Mouse (Mus musculus) heart, postnatal 0 days (tissue): ENCODE results near the gene Psmb1. TPM values are rescaled to one million over a fixed set of nuclear protein-coding genes. Genes with fewer than 3 reads are reported as not detected.
"Not testable (repeated sequence)": the region's sequence is repeated elsewhere in the genome, so short reads cannot be mapped to it uniquely, and the experiment has no call there.

Experiments
- ATAC-seq: fragments of 200-750 bp; cut with Nextera tagmentation; 2 replicates; pipeline ENCODE4 v1.8.0; 2017; ENCODE audit warnings: low read depth, moderate number of reproducible peaks, moderate library complexity; ENCODE audit not compliant: insufficient read depth
- DNase-seq: peaks from one replicate; pipeline ENCODE4 v3.0.0-alpha.2; 2016; ENCODE audit warnings: low spot score
- H3K27ac ChIP-seq: fragments of 300-500 bp; sonication (generic); 2 replicates; pipeline ENCODE4 v1.5.1; 2014; ENCODE audit warnings: low read depth, mild to moderate bottlenecking
- H3K27me3 ChIP-seq: fragments of 300-500 bp; sonication (generic); 2 replicates; pipeline ENCODE4 v1.6.1; 2014; ENCODE audit warnings: low read length, mixed read lengths; ENCODE audit not compliant: control insufficient read depth, insufficient read depth
- H3K36me3 ChIP-seq: fragments of 300-500 bp; sonication (generic); replicated peaks from 2 replicates; pipeline ENCODE4 v1.6.1; 2014; ENCODE audit warnings: low read length, mixed read lengths; ENCODE audit not compliant: control insufficient read depth, insufficient read depth
- H3K4me1 ChIP-seq: fragments of 300-500 bp; sonication (generic); 2 replicates; pipeline ENCODE4 v1.6.1; 2014; ENCODE audit warnings: antibody characterized with exemption; ENCODE audit not compliant: control insufficient read depth, insufficient read depth
- H3K4me2 ChIP-seq: fragments of 300-500 bp; sonication (generic); 2 replicates; pipeline ENCODE4 v1.6.1; 2014; ENCODE audit warnings: low read depth, mild to moderate bottlenecking, low read length, moderate library complexity
- H3K4me3 ChIP-seq: fragments of 300-500 bp; sonication (generic); 2 replicates; pipeline ENCODE4 v1.5.1; 2014; ENCODE audit warnings: low read depth, low read length
- H3K9ac ChIP-seq: fragments of 300-500 bp; sonication (generic); replicated peaks from 2 replicates; pipeline ENCODE4 v1.6.1; 2014; ENCODE audit warnings: low read depth, low read length, mixed read lengths
- H3K9me3 ChIP-seq: fragments of 300-500 bp; sonication (generic); replicated peaks from 2 replicates; pipeline ENCODE4 v1.6.1; 2016; ENCODE audit warnings: low read length; ENCODE audit not compliant: control insufficient read depth
- CTCF ChIP-seq: IDR thresholded peaks from 2 replicates; pipeline ENCODE4 v1.5.1; 2016; ENCODE audit warnings: antibody characterized with exemption, control low read depth, low read depth
- EP300 ChIP-seq: IDR thresholded peaks from 2 replicates; pipeline ENCODE4 v1.6.1; 2016; ENCODE audit warnings: antibody characterized with exemption, low read depth
- WGBS: fragments of 180-500 bp; shearing (Covaris S2); extraction: QIAGEN DNeasy Blood & Tissue Kit; methylation state at CpG from one replicate; pipeline ENCODE4 v1.1.7; 2014; 5-methylcytosine and 5-hydroxymethylcytosine counted together
- polyA plus RNA-seq: library from polyadenylated mRNA; unstranded; fragments of >200 nt; fragmentation: Nextera tagmentation; extraction: Ambion mirVana; gene quantifications from 2 replicates; pipeline ENCODE4 v1.2.1, GENCODE M21; 2015
- total RNA-seq: library from RNA; depleted of rRNA; stranded (reverse); fragments of >200 nt; gene quantifications from 2 replicates; pipeline ENCODE4 v1.2.3, GENCODE M21; 2014; ENCODE audit warnings: low replicate concordance; rRNA removed

The Psmb1 gene
- total RNA-seq (91.4 and 112 TPM in 2 replicates), polyA plus RNA-seq (228 and 230 TPM in 2 replicates)

GRCm38 (mm10) chr17:15499656-15500394 lies at the start of gene Psmb1, which contains the start of gene Tbp:
Gene Psmb1, minus strand, starts transcription at chr17:15499751.
Gene Tbp, plus strand, starts transcription at chr17:15499888.
- DNase-seq: peak; percentile 96
- H3K36me3 ChIP-seq: peaks cover 26% of the 10 kb centered on the region
- under 1% methylated on average over 63 of the region's 63 CpGs for WGBS

GRCm38 (mm10) chr17:15546440-15546839 lies 46.9 kb upstream of the Psmb1 start:
- ATAC-seq (no peak), DNase-seq (no peak)
- no peak overlapping the region for H3K4me3 ChIP-seq
- peaks cover 10% of the 10 kb centered on the region for H3K9me3 ChIP-seq
- H3K9ac ChIP-seq: no peak overlapping the region
- TF ChIP-seq EP300 (no peak), CTCF (no peak)
- no peaks in the 10 kb centered on the region for H3K27me3 ChIP-seq
- H3K27ac ChIP-seq: no peak overlapping the region
- H3K4me1 ChIP-seq: no peaks in the 10 kb centered on the region
- H3K4me2 ChIP-seq: no peak overlapping the region
- H3K36me3 ChIP-seq: no peaks in the 10 kb centered on the region
- 68% methylated on average over 4 of the region's 4 CpGs for WGBS

More at GRCm38 (mm10) chr17:15499656-15500394, at the start of gene Psmb1, which contains the start of gene Tbp:
- TF ChIP-seq CTCF: no peak
- peak; percentile 70; the same call in 1 of the 2 replicates for TF ChIP-seq EP300
- peak; percentile 90 for ATAC-seq
- Histone ChIP-seq H3K4me2 (peak within 1 kb of the TSS; percentile 79), H3K4me1 (peaks cover 28% of the 10 kb centered on the region), H3K4me3 (peak within 1 kb of the TSS; percentile 96), H3K9me3 (no peaks in the 10 kb centered on the region), H3K9ac (peak within 1 kb of the TSS; percentile 80), H3K27ac (peak within 1 kb of the TSS; percentile 95), H3K27me3 (no peaks in the 10 kb centered on the region)

- H3K27me3 ChIP-seq, H3K4me2 ChIP-seq, H3K9ac ChIP-seq, H3K4me3 ChIP-seq, H3K27ac ChIP-seq, DNase-seq, H3K36me3 ChIP-seq, ATAC-seq, H3K4me1 ChIP-seq, H3K9me3 ChIP-seq: not testable (repeated sequence)
- WGBS: 49% methylated on average over 3 of the region's 4 CpGs
Measured at GRCm38 (mm10) chr17:15543868-15544267, 44.3 kb upstream of the Psmb1 start.

GRCm38 (mm10) chr17:15540309-15540708 lies 40.8 kb upstream of the Psmb1 start:
- H3K27ac ChIP-seq: no peak overlapping the region
- no peak overlapping the region for H3K4me3 ChIP-seq
- no peak overlapping the region for H3K9ac ChIP-seq
- no peaks in the 10 kb centered on the region for H3K36me3 ChIP-seq
- 57% methylated on average over 4 of the region's 4 CpGs for WGBS
- peaks cover 3% of the 10 kb centered on the region; the same call in 1 of the 2 replicates for H3K4me1 ChIP-seq
- H3K9me3 ChIP-seq: peaks cover 9% of the 10 kb centered on the region
- no peak for TF ChIP-seq CTCF
- DNase-seq (no peak), ATAC-seq (no peak)
- H3K27me3 ChIP-seq: peaks cover 10% of the 10 kb centered on the region; the same call in 1 of the 2 replicates
- H3K4me2 ChIP-seq: no peak overlapping the region

- Histone ChIP-seq H3K36me3 (no peaks in the 10 kb centered on the region), H3K27ac (no peak overlapping the region), H3K4me2 (peak overlapping the region; percentile 85), H3K27me3 (peaks cover 12% of the 10 kb centered on the region; the same call in 1 of the 2 replicates), H3K4me3 (peak overlapping the region; percentile 53), H3K9me3 (no peaks in the 10 kb centered on the region), H3K9ac (no peak overlapping the region), H3K4me1 (peaks cover 3% of the 10 kb centered on the region; the same call in 1 of the 2 replicates)
- no peak for TF ChIP-seq CTCF
- TF ChIP-seq EP300: no peak
- 0% methylated on average over 33 of the region's 33 CpGs for WGBS
- no peak; the same call in 1 of the 2 replicates for ATAC-seq
- no peak for DNase-seq
Measured at GRCm38 (mm10) chr17:15536457-15536904, 36.9 kb upstream of the Psmb1 start.
